Mouse (Mus musculus): Measurements from ENCODE around the gene Git1. TPM values are rescaled to one million over a fixed set of nuclear protein-coding genes. Genes with fewer than 3 reads are reported as not detected.

Gene Git1
- total and polyA plus RNA-seq, 3 experiments, result 9.5 to 90.7 (median 42.8) TPM

DNA sequence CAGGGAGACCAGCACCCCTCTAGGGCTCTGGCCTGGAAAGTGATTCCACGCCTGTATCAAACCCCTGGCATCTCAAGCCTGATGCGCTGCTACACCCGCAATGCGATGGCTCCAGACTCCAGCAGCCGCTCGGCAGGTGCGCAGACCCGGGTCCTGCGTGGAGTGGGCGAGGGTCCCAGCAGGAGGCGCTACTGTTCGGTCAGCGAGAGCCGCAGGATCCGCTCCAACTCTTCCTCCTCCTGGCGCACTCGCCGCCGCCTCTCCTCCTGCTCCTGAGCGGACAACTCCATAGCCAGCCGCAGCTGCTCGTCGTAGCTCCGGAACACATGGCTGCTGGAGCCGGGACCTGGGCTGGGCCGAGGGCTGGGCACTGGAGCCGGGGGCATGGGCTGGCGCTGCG lies 22.0 kb upstream of the Git1 start:
- H3K4me3 ChIP-seq (ENCODE audit: low read depth, low read length), result no peak overlapping the region
- H3K36me3 ChIP-seq (replicated peaks), result no peaks in the 10 kb centered on the region
- H3K4me1 ChIP-seq (ENCODE audit: insufficient read depth, low read depth, low read length), result peaks cover 2% of the 10 kb centered on the region; the same call in 1 of the 2 replicates
- no peaks in the 10 kb centered on the region for H3K9me3 ChIP-seq (replicated peaks)
- DNase-seq (ENCODE audit: low spot score) (no peak), ATAC-seq (ENCODE audit: extremely low read depth, insufficient number of reproducible peaks, low FRiP score, poor library complexity, severe bottlenecking) (no peak)
- TF ChIP-seq CTCF (IDR thresholded peaks at IDR 0.05; ENCODE audit: low read depth, low read length) (no peak), TAL1 (conservative IDR thresholded peaks at IDR 0.05; ENCODE audit: low read depth, low read length) (no peak), POLR2AphosphoS5 (IDR thresholded peaks at IDR 0.05; ENCODE audit: insufficient replicate concordance, low read depth, low read length) (no peak), GATA1 (IDR thresholded peaks at IDR 0.05; ENCODE audit: borderline replicate concordance, low read length) (no peak), GATA2 (IDR thresholded peaks at IDR 0.05; ENCODE audit: borderline replicate concordance, low read depth, low read length) (no peak)
- peaks cover 60% of the 10 kb centered on the region for H3K27me3 ChIP-seq (ENCODE audit: insufficient read depth, low read length)

GRCm38 (mm10) chr11:77472775-77473174 lies 20.6 kb upstream of the Git1 start:
- Histone ChIP-seq H3K4me1 (ENCODE audit: insufficient read depth, low read depth, low read length) (no peaks in the 10 kb centered on the region; the same call in 1 of the 2 replicates), H3K36me3 (replicated peaks) (no peaks in the 10 kb centered on the region), H3K9me3 (replicated peaks) (no peaks in the 10 kb centered on the region), H3K27me3 (ENCODE audit: insufficient read depth, low read length) (peaks cover 60% of the 10 kb centered on the region), H3K4me3 (ENCODE audit: low read depth, low read length) (no peak overlapping the region)
- TF ChIP-seq GATA1 (IDR thresholded peaks at IDR 0.05; ENCODE audit: borderline replicate concordance, low read length), result no peak
- no peak for ATAC-seq (ENCODE audit: extremely low read depth, insufficient number of reproducible peaks, low FRiP score, poor library complexity, severe bottlenecking)
- DNase-seq (ENCODE audit: low spot score), result no peak

GRCm38 (mm10) chr11:77476216-77476615 lies 17.1 kb upstream of the Git1 start:
- H3K4me3 ChIP-seq (ENCODE audit: low read depth, low read length), result no peak overlapping the region
- no peak for ATAC-seq (ENCODE audit: extremely low read depth, insufficient number of reproducible peaks, low FRiP score, poor library complexity, severe bottlenecking)
- H3K36me3 ChIP-seq (replicated peaks), result no peaks in the 10 kb centered on the region
- TF ChIP-seq TAL1 (conservative IDR thresholded peaks at IDR 0.05; ENCODE audit: low read depth, low read length), result no peak
- TF ChIP-seq POLR2AphosphoS5 (IDR thresholded peaks at IDR 0.05; ENCODE audit: insufficient replicate concordance, low read depth, low read length), result no peak
- TF ChIP-seq GATA2 (IDR thresholded peaks at IDR 0.05; ENCODE audit: borderline replicate concordance, low read depth, low read length), result no peak
- H3K4me1 ChIP-seq (ENCODE audit: insufficient read depth, low read depth, low read length), result no peaks in the 10 kb centered on the region; the same call in 1 of the 2 replicates
- H3K9me3 ChIP-seq (replicated peaks), result no peaks in the 10 kb centered on the region
- peaks cover 54% of the 10 kb centered on the region for H3K27me3 ChIP-seq (ENCODE audit: insufficient read depth, low read length)
- DNase-seq (ENCODE audit: low spot score), result no peak

- no peaks in the 10 kb centered on the region; the same call in 1 of the 2 replicates for H3K4me1 ChIP-seq (ENCODE audit: insufficient read depth, low read depth, low read length)
- H3K9me3 ChIP-seq (replicated peaks), result no peaks in the 10 kb centered on the region
- TF ChIP-seq POLR2AphosphoS5 (IDR thresholded peaks at IDR 0.05; ENCODE audit: insufficient replicate concordance, low read depth, low read length) (no peak), CTCF (IDR thresholded peaks at IDR 0.05; ENCODE audit: low read depth, low read length) (no peak), TAL1 (conservative IDR thresholded peaks at IDR 0.05; ENCODE audit: low read depth, low read length) (no peak), GATA2 (IDR thresholded peaks at IDR 0.05; ENCODE audit: borderline replicate concordance, low read depth, low read length) (no peak), GATA1 (IDR thresholded peaks at IDR 0.05; ENCODE audit: borderline replicate concordance, low read length) (no peak)
- no peak overlapping the region for H3K4me3 ChIP-seq (ENCODE audit: low read depth, low read length)
- no peak for ATAC-seq (ENCODE audit: extremely low read depth, insufficient number of reproducible peaks, low FRiP score, poor library complexity, severe bottlenecking)
- H3K27me3 ChIP-seq (ENCODE audit: insufficient read depth, low read length), result peaks cover 59% of the 10 kb centered on the region
- no peak for DNase-seq (ENCODE audit: low spot score)
- no peaks in the 10 kb centered on the region for H3K36me3 ChIP-seq (replicated peaks)
These were observed 16.5 kb upstream of the Git1 start for GRCm38 (mm10) chr11:77476895-77477294.

- H3K4me1 ChIP-seq (ENCODE audit: insufficient read depth, low read depth, low read length), result no peaks in the 10 kb centered on the region
- ATAC-seq (ENCODE audit: extremely low read depth, insufficient number of reproducible peaks, low FRiP score, poor library complexity, severe bottlenecking), result no peak
- TF ChIP-seq CTCF (IDR thresholded peaks at IDR 0.05; ENCODE audit: low read depth, low read length), result no peak
- no peak for TF ChIP-seq TAL1 (conservative IDR thresholded peaks at IDR 0.05; ENCODE audit: low read depth, low read length)
- TF ChIP-seq GATA1 (IDR thresholded peaks at IDR 0.05; ENCODE audit: borderline replicate concordance, low read length), result no peak
- no peak for TF ChIP-seq GATA2 (IDR thresholded peaks at IDR 0.05; ENCODE audit: borderline replicate concordance, low read depth, low read length)
These were observed 10.3 kb upstream of the Git1 start for GRCm38 (mm10) chr11:77483043-77483442.

GRCm38 (mm10) chr11:77483510-77484255 lies 9.7 kb upstream of the Git1 start:
- peaks cover 65% of the 10 kb centered on the region for H3K27me3 ChIP-seq (ENCODE audit: insufficient read depth, low read length)
- no peaks in the 10 kb centered on the region for H3K9me3 ChIP-seq (replicated peaks)
- DNase-seq (ENCODE audit: low spot score), result no peak
- H3K4me3 ChIP-seq (ENCODE audit: low read depth, low read length), result no peak overlapping the region
- H3K36me3 ChIP-seq (replicated peaks), result no peaks in the 10 kb centered on the region
- 0 out of 2 replicates have a peak, but pooled peaks cover 1% of the 10 kb centered on the region for H3K4me1 ChIP-seq (ENCODE audit: insufficient read depth, low read depth, low read length)
- TF ChIP-seq TAL1 (conservative IDR thresholded peaks at IDR 0.05; ENCODE audit: low read depth, low read length) (no peak), CTCF (IDR thresholded peaks at IDR 0.05; ENCODE audit: low read depth, low read length) (no peak), GATA2 (IDR thresholded peaks at IDR 0.05; ENCODE audit: borderline replicate concordance, low read depth, low read length) (no peak), GATA1 (IDR thresholded peaks at IDR 0.05; ENCODE audit: borderline replicate concordance, low read length) (no peak), POLR2AphosphoS5 (IDR thresholded peaks at IDR 0.05; ENCODE audit: insufficient replicate concordance, low read depth, low read length) (no peak)
- no peak for ATAC-seq (ENCODE audit: extremely low read depth, insufficient number of reproducible peaks, low FRiP score, poor library complexity, severe bottlenecking)

More at GRCm38 (mm10) chr11:77483043-77483442, 10.3 kb upstream of the Git1 start:
- no peak for DNase-seq (ENCODE audit: low spot score)
- no peak overlapping the region for H3K4me3 ChIP-seq (ENCODE audit: low read depth, low read length)
- no peaks in the 10 kb centered on the region for H3K36me3 ChIP-seq (replicated peaks)
- peaks cover 61% of the 10 kb centered on the region for H3K27me3 ChIP-seq (ENCODE audit: insufficient read depth, low read length)
- H3K9me3 ChIP-seq (replicated peaks), result no peaks in the 10 kb centered on the region
